Mouse (Mus musculus) liver, embryonic 16.5 days (tissue): ENCODE data around the gene Serpinb6b. TPM values are rescaled to one million over a fixed set of nuclear protein-coding genes. Genes with fewer than 3 reads are reported as not detected.
A peak's percentile ranks its signal among the peaks of the same experiment; 100 is the strongest.
"Not testable (repeated sequence)": the region's sequence is repeated elsewhere in the genome, so short reads cannot be mapped to it uniquely, and the experiment has no call there.

Experiments
- ATAC-seq: fragments of 200-750 bp; cut with Nextera tagmentation; 2 replicates; pipeline ENCODE4 v1.8.0; 2017; ENCODE audit warnings: low read depth, mild to moderate bottlenecking, moderate number of reproducible peaks, moderate library complexity
- H3K27ac ChIP-seq: fragments of 300-500 bp; sonication (generic); 2 replicates; pipeline ENCODE4 v1.5.1; 2014; ENCODE audit warnings: mild to moderate bottlenecking, low read length
- H3K27me3 ChIP-seq: fragments of 300-500 bp; sonication (generic); 2 replicates; pipeline ENCODE4 v1.6.1; 2014; ENCODE audit warnings: low read depth, low read length, mixed read lengths; ENCODE audit not compliant: control insufficient read depth, insufficient read depth
- H3K36me3 ChIP-seq: fragments of 300-500 bp; sonication (generic); 2 replicates; pipeline ENCODE4 v1.6.1; 2014; ENCODE audit warnings: mild to moderate bottlenecking; ENCODE audit not compliant: control insufficient read depth, insufficient read depth
- H3K4me1 ChIP-seq: fragments of 300-500 bp; sonication (generic); 2 replicates; pipeline ENCODE4 v1.6.1; 2014; ENCODE audit warnings: low read depth, low read length, mixed read lengths; ENCODE audit not compliant: control insufficient read depth
- H3K4me2 ChIP-seq: fragments of 300-500 bp; sonication (generic); 2 replicates; pipeline ENCODE4 v1.6.1; 2014; ENCODE audit warnings: low read depth, low read length, mixed read lengths
- H3K4me3 ChIP-seq: fragments of 300-500 bp; sonication (generic); 2 replicates; pipeline ENCODE4 v1.5.1; 2014; ENCODE audit warnings: low read depth, mild to moderate bottlenecking, low read length
- H3K9ac ChIP-seq: fragments of 300-500 bp; sonication (generic); 2 replicates; pipeline ENCODE4 v1.6.1; 2014; ENCODE audit warnings: low read depth, low read length
- H3K9me3 ChIP-seq: fragments of 300-500 bp; sonication (generic); replicated peaks from 2 replicates; pipeline ENCODE4 v1.6.1; 2016; ENCODE audit warnings: low read length; ENCODE audit not compliant: control insufficient read depth
- WGBS: fragments of 180-500 bp; shearing (Covaris S2); extraction: QIAGEN DNeasy Blood & Tissue Kit; methylation state at CpG from one replicate; pipeline ENCODE4 v1.1.7; 2014; ENCODE audit not compliant: insufficient replicate concordance; 5-methylcytosine and 5-hydroxymethylcytosine counted together
- polyA plus RNA-seq: library from polyadenylated mRNA; unstranded; fragments of >200 nt; fragmentation: Nextera tagmentation; extraction: Ambion mirVana; gene quantifications from 2 replicates; pipeline ENCODE4 v1.2.1, GENCODE M21; 2015

The Serpinb6b gene
- polyA plus RNA-seq, 1 experiment from 2014 or later, result 4.4 TPM

GRCm38 (mm10) chr13:32939191-32939590 lies 25.8 kb upstream of the Serpinb6b start:
- not testable (repeated sequence) for H3K4me2 ChIP-seq, H3K9me3 ChIP-seq, H3K4me3 ChIP-seq, H3K27me3 ChIP-seq, H3K9ac ChIP-seq, H3K4me1 ChIP-seq, ATAC-seq, H3K27ac ChIP-seq, H3K36me3 ChIP-seq
- 42% methylated on average over 3 of the region's 3 CpGs for WGBS

- no peak for ATAC-seq
- WGBS, result 40% methylated on average over 4 of the region's 4 CpGs
- no peaks in the 10 kb centered on the region for H3K4me1 ChIP-seq
- no peaks in the 10 kb centered on the region for H3K27me3 ChIP-seq
- H3K4me3 ChIP-seq, result no peak overlapping the region
- H3K36me3 ChIP-seq, result no peaks in the 10 kb centered on the region
- H3K9me3 ChIP-seq, result no peaks in the 10 kb centered on the region
- no peak overlapping the region for H3K27ac ChIP-seq
- H3K9ac ChIP-seq, result no peak overlapping the region
- H3K4me2 ChIP-seq, result no peak overlapping the region
Observed at GRCm38 (mm10) chr13:32956537-32956936, 8.5 kb upstream of the Serpinb6b start.

- no peak for ATAC-seq
- Histone ChIP-seq H3K4me3 (no peak overlapping the region), H3K4me2 (no peak overlapping the region), H3K4me1 (no peaks in the 10 kb centered on the region), H3K36me3 (no peaks in the 10 kb centered on the region), H3K27me3 (no peaks in the 10 kb centered on the region), H3K9ac (no peak overlapping the region), H3K27ac (no peak overlapping the region), H3K9me3 (no peaks in the 10 kb centered on the region)
- WGBS, result 67% methylated on average over 4 of the region's 4 CpGs
Observed at GRCm38 (mm10) chr13:32957917-32958316, 7.1 kb upstream of the Serpinb6b start.

GRCm38 (mm10) chr13:32958521-32958920 lies 6.5 kb upstream of the Serpinb6b start:
- WGBS, result 61% methylated on average over 7 of the region's 7 CpGs
- not testable (repeated sequence) for ATAC-seq, H3K4me3 ChIP-seq, H3K27ac ChIP-seq, H3K4me1 ChIP-seq, H3K27me3 ChIP-seq, H3K9me3 ChIP-seq, H3K4me2 ChIP-seq, H3K36me3 ChIP-seq, H3K9ac ChIP-seq

- H3K9ac ChIP-seq, result no peak overlapping the region
- H3K27ac ChIP-seq, result no peak overlapping the region
- H3K4me1 ChIP-seq, result peaks cover 39% of the 10 kb centered on the region
- H3K4me2 ChIP-seq, result no peak overlapping the region
- H3K9me3 ChIP-seq, result no peaks in the 10 kb centered on the region
- H3K36me3 ChIP-seq, result no peaks in the 10 kb centered on the region
- 72% methylated on average over 9 of the region's 9 CpGs for WGBS
- no peaks in the 10 kb centered on the region for H3K27me3 ChIP-seq
- no peak overlapping the region for H3K4me3 ChIP-seq
- no peak for ATAC-seq
Observed at GRCm38 (mm10) chr13:32963990-32964753, 837 bp upstream of the Serpinb6b start.

- peak overlapping the region; percentile 69 for H3K27ac ChIP-seq
- H3K36me3 ChIP-seq, result no peaks in the 10 kb centered on the region
- H3K27me3 ChIP-seq, result no peaks in the 10 kb centered on the region
- peak overlapping the region; percentile 71 for H3K4me2 ChIP-seq
- no peaks in the 10 kb centered on the region for H3K9me3 ChIP-seq
- ATAC-seq, result no peak
- peak overlapping the region; percentile 47; the same call in 1 of the 2 replicates for H3K4me3 ChIP-seq
- WGBS, result 22% methylated on average over 5 of the region's 5 CpGs
- peaks cover 56% of the 10 kb centered on the region for H3K4me1 ChIP-seq
- peak overlapping the region; percentile 13; the same call in 1 of the 2 replicates for H3K9ac ChIP-seq
Observed at GRCm38 (mm10) chr13:32966116-32966515, 1.1 kb downstream of the Serpinb6b start.

GRCm38 (mm10) chr13:32967233-32967632 lies 2.2 kb downstream of the Serpinb6b start:
- no peak overlapping the region for H3K4me3 ChIP-seq
- H3K36me3 ChIP-seq, result no peaks in the 10 kb centered on the region
- peaks cover 64% of the 10 kb centered on the region for H3K4me1 ChIP-seq
- no peaks in the 10 kb centered on the region for H3K9me3 ChIP-seq
- ATAC-seq, result no peak
- H3K27me3 ChIP-seq, result no peaks in the 10 kb centered on the region
- peak overlapping the region; percentile 96 for H3K27ac ChIP-seq
- H3K9ac ChIP-seq, result peak overlapping the region; percentile 62
- no peak overlapping the region for H3K4me2 ChIP-seq

- 30% methylated on average over 5 of the region's 5 CpGs for WGBS
- peak; percentile 98 for ATAC-seq
- H3K4me1 ChIP-seq, result peaks cover 64% of the 10 kb centered on the region
- H3K9me3 ChIP-seq, result no peaks in the 10 kb centered on the region
- no peaks in the 10 kb centered on the region for H3K36me3 ChIP-seq
- H3K4me2 ChIP-seq, result peak overlapping the region; percentile 69
- H3K27ac ChIP-seq, result peak overlapping the region; percentile 96
- H3K27me3 ChIP-seq, result no peaks in the 10 kb centered on the region
- H3K9ac ChIP-seq, result peak overlapping the region; percentile 71
- peak overlapping the region; percentile 58 for H3K4me3 ChIP-seq
Observed at GRCm38 (mm10) chr13:32968353-32968984, 3.5 kb downstream of the Serpinb6b start.

GRCm38 (mm10) chr13:32968996-32969640 lies 4.1 kb downstream of the Serpinb6b start:
- peak; percentile 71 for ATAC-seq
- Histone ChIP-seq H3K27ac (peak overlapping the region; percentile 96), H3K4me1 (peaks cover 64% of the 10 kb centered on the region), H3K4me3 (peak overlapping the region; percentile 58), H3K4me2 (peak overlapping the region; percentile 69), H3K27me3 (no peaks in the 10 kb centered on the region), H3K9me3 (no peaks in the 10 kb centered on the region), H3K36me3 (no peaks in the 10 kb centered on the region), H3K9ac (peak overlapping the region; percentile 71)
- WGBS, result 39% methylated on average over 4 of the region's 4 CpGs
